Mouse (Mus musculus) ES-E14 (cell line): ENCODE data around the gene Mup20.

Experiments used
- CHD2 ChIP-seq: IDR thresholded peaks from 2 replicates; pipeline ENCODE4 v1.6.1; 2014; ENCODE audit warnings: mild to moderate bottlenecking, low read depth, low read length, inconsistent platforms
- HCFC1 ChIP-seq: IDR thresholded peaks from 2 replicates; pipeline ENCODE4 v1.6.1; 2012; ENCODE audit warnings: low read length, inconsistent platforms, borderline replicate concordance; ENCODE audit not compliant: insufficient read depth
- MAFK ChIP-seq: IDR thresholded peaks from 2 replicates; pipeline ENCODE4 v1.6.1; 2014; ENCODE audit warnings: mild to moderate bottlenecking, low read depth, low read length, inconsistent platforms; ENCODE audit not compliant: insufficient read depth
- ZC3H11A ChIP-seq: IDR thresholded peaks from 2 replicates; pipeline ENCODE4 v1.6.1; 2012; ENCODE audit warnings: low read depth, mild to moderate bottlenecking, inconsistent platforms, low read length, borderline replicate concordance
- ZNF384 ChIP-seq: IDR thresholded peaks from 2 replicates; pipeline ENCODE4 v1.6.1; 2012; ENCODE audit warnings: low read depth, low read length, inconsistent platforms

DNA sequence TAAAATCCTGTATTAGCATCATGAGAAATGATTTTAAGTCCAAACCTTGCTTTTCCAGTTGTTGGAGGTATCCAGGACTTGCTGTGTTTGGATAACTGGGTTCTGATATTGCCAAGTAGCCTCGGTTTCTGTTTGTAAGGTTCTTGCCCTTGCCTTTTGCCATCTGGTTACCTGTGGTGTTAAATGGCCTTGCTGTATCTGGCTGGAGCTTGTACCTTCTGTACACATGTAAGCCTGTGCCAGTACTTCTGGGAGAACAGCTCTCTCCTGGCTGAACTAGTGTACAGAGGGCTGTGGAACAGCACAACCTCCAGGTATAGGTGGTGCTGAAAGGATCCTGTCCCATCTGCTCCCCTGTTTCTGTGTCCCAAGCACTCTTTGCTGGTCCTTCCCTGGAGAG is 27.7 kb downstream of the Mup20 start:
- TF ChIP-seq CHD2 = no peak
- TF ChIP-seq MAFK = no peak
- no peak for TF ChIP-seq ZNF384
- TF ChIP-seq ZC3H11A = no peak
- TF ChIP-seq HCFC1 = no peak
